Mouse (Mus musculus) layer of hippocampus, postnatal 10 days (tissue): ENCODE measurements at regions not wholly inside any gene's neighbourhood (a gene's known extent, or its start where the extent isn't known, plus 50 kb on each side); places are given as distances from the start of the nearest gene placed in this dataset.

Experiments used
- DNase-seq, 2 experiments: peaks; one replicate each; pipeline ENCODE4 v3.0.0; 2021; ENCODE audit warnings: low spot score in 2 of 2

- no peak for DNase-seq
These were observed 347.2 kb downstream of the Prdm2 start for GRCm38 (mm10) chr4:142865593-142865992.

- no peak for DNase-seq
These were observed 348.9 kb downstream of the Prdm2 start for GRCm38 (mm10) chr4:142863939-142864338.

- no peak for DNase-seq
These were observed 352.4 kb downstream of the Prdm2 start for GRCm38 (mm10) chr4:142860441-142860840.

- DNase-seq: peak; percentile 61 to 69
These were observed 356.2 kb downstream of the Prdm2 start for GRCm38 (mm10) chr4:142856626-142857025.

GRCm38 (mm10) chr4:142855635-142856034 is 357.2 kb downstream of the Prdm2 start:
- DNase-seq: no peak

- peak in 1 of 2 experiments; percentile 27 for DNase-seq
These were observed 358.9 kb downstream of the Prdm2 start for GRCm38 (mm10) chr4:142853924-142854323.

- no peak for DNase-seq
These were observed 367.6 kb downstream of the Prdm2 start for GRCm38 (mm10) chr4:142845066-142845696.

GRCm38 (mm10) chr4:142839540-142839939 is 373.3 kb downstream of the Prdm2 start:
- DNase-seq: no peak

- no peak for DNase-seq
These were observed 374.3 kb downstream of the Prdm2 start for GRCm38 (mm10) chr4:142838363-142838964.

- DNase-seq: no peak
These were observed 375.2 kb downstream of the Prdm2 start for GRCm38 (mm10) chr4:142837636-142838035.

GRCm38 (mm10) chr4:142829711-142830110 is 383.1 kb downstream of the Prdm2 start:
- no peak for DNase-seq

- DNase-seq: no peak
These were observed 383.8 kb downstream of the Prdm2 start for GRCm38 (mm10) chr4:142828969-142829368.

GRCm38 (mm10) chr4:142826250-142826893 is 386.4 kb downstream of the Prdm2 start:
- no peak for DNase-seq

- DNase-seq: no peak
These were observed 387.0 kb downstream of the Prdm2 start for GRCm38 (mm10) chr4:142825786-142826185.

GRCm38 (mm10) chr4:142818440-142818839 is 394.4 kb downstream of the Prdm2 start:
- no peak for DNase-seq

- no peak for DNase-seq
These were observed 395.8 kb downstream of the Prdm2 start for GRCm38 (mm10) chr4:142816986-142817385.

- DNase-seq: no peak
These were observed 409.0 kb downstream of the Prdm2 start for GRCm38 (mm10) chr4:142803819-142804218.

GRCm38 (mm10) chr4:142799291-142799690 is 413.5 kb downstream of the Prdm2 start:
- DNase-seq: peak in 1 of 2 experiments; percentile 7

GRCm38 (mm10) chr4:142798834-142799233 is 414.0 kb downstream of the Prdm2 start:
- DNase-seq: peak; percentile 14 to 31

- DNase-seq: no peak
These were observed 420.2 kb downstream of the Prdm2 start for GRCm38 (mm10) chr4:142792606-142792970.

- no peak for DNase-seq
These were observed 420.8 kb downstream of the Prdm2 start for GRCm38 (mm10) chr4:142791823-142792605.

GRCm38 (mm10) chr4:142789048-142789447 is 423.7 kb downstream of the Prdm2 start:
- DNase-seq: no peak
